Mouse (Mus musculus) layer of hippocampus, postnatal 25 days (tissue): Measurements from ENCODE around the gene Tifa. TPM values are rescaled to one million over a fixed set of nuclear protein-coding genes. Genes with fewer than 3 reads are reported as not detected.

ENCODE experiments used
- DNase-seq, 2 experiments: peaks; one replicate each; pipeline ENCODE4 v3.0.0; 2022; ENCODE audit warnings: mixed read lengths in 2 of 2, low spot score in 1 of 2; ENCODE audit errors: extremely low spot score in 1 of 2
- total RNA-seq, 2 experiments: library from RNA; stranded (reverse); gene quantifications; 2 replicates each; pipeline ENCODE4 v1.2.3; 2021

The Tifa gene
- total RNA-seq, 2 experiments from 2014 or later, result 6.3 to 6.5 TPM

GRCm38 (mm10) chr3:127853431-127854206 lies 64.0 kb downstream of the Tifa start:
- peak; percentile 27 to 60 for DNase-seq

DNA sequence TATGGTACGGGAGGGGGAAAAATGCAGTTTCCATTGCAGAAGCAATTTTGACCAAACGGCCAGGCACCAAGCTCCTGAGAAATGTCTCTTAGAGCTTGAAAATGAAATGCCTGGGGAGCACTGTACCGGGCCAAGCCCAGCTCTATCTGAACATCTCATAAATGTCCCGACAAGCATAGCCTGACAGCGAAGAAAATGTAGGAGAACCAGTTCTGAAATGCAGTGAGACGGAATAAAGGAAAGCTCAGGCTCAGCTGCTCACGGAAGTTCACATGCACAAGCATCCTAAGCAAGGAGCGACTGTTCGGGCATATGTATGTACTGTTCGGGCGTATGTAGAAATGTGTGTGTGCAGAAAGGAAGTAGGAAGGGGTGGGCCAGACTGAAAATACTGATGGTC lies 71.7 kb downstream of the Tifa start:
- DNase-seq, result no peak

GRCm38 (mm10) chr3:127862479-127862878 lies 72.9 kb downstream of the Tifa start:
- no peak for DNase-seq

- DNase-seq, result no peak
Measured at GRCm38 (mm10) chr3:127863571-127863970, 74.0 kb downstream of the Tifa start.

DNA sequence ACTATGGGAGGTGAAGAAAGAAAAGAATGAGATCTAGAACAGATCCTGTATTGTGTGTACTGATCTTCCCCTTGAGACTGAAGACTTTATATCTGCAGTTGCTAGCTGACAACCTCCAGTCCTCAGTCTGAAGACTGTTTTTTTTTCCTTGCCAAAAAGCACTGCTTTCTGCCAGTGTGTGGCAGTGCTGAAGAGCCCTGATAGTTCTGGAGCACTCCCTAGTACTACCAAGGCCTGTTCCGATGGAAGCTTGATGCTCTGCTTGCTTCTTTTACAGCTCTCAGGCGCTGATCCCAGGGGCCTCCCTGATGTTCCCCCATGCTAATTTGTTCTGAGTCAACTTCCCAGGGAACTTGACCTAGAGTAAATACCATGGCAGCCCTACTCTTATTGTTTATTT lies 74.6 kb downstream of the Tifa start:
- no peak for DNase-seq

DNA sequence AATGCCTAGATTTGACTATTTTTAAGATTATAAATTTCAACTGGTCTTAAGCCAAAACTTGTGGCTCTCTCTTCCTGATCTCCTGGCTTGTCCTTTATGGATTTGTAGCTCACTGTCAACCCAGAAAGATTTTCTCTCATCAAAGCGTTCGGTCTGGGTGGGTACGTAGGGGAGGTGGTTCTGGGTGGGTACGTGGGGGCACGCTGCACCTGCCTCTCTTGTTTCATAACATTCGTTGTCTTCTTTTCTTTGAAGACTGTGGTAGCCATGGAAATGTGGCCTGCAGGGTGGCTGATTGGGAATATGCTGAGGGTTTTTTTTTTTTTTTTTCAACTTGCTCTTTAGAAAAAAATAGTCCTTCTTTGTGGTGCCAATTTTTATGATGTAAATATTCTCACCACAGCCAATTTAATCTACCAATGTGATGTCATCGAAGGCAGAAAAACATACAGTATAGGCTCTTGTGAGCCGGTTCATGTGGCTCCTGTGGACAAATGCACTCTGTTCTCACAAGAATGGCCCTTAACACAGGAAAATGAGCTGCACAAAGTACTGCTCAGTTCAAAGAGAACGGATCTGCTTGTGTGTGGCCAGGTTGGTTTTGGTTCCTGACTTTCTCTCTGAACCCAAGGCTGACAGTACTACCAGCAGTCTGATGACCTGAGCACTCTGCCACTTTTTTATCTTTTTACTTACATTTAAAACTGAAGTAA lies 78.6 kb downstream of the Tifa start:
- no peak for DNase-seq

GRCm38 (mm10) chr3:127868880-127869279 lies 79.3 kb downstream of the Tifa start:
- no peak for DNase-seq

DNA sequence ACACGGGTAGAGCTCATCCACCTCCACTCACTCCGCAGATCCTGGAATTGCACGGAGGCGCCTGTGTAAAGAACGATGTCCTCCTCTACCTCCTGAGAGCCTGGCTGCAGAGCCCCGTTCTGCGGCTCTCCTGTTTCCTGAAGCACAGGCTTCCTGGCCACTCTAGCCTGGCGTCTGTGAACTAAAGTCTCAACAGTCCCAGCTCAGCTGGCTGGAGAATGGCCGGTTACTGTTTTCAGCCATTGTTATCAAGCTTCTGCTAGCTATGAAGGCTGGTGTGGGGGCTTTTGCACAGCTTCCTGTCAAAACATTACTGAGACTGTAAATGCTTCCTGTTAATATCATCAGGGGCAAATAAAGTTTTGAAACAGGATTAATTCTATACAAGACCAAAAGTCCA lies 82.0 kb downstream of the Tifa start:
- no peak for DNase-seq

- no peak for DNase-seq
Measured at GRCm38 (mm10) chr3:127874254-127874883, 84.8 kb downstream of the Tifa start.

DNA sequence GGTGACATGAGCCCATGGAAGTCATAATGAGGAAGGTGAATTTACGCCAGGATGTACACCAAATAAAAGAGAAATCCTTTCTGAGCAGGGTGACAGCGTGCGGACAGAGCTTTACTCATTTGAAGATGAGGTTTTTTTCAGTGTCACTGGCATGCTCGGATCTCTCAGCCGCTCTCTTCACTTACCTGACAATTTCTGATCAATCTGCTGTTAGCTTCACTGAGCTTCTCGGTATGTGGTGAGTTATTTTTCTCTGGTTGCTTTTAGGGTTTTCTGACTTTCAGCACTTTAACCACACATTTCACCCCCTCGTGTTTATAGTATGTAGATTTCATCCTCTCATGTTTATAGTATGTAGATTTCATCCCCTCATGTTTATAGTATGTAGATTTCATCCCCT lies 85.5 kb downstream of the Tifa start:
- no peak for DNase-seq

GRCm38 (mm10) chr3:127875509-127875908 lies 85.9 kb downstream of the Tifa start:
- DNase-seq, result no peak

GRCm38 (mm10) chr3:127879968-127880367 lies 90.4 kb downstream of the Tifa start:
- DNase-seq, result no peak

DNA sequence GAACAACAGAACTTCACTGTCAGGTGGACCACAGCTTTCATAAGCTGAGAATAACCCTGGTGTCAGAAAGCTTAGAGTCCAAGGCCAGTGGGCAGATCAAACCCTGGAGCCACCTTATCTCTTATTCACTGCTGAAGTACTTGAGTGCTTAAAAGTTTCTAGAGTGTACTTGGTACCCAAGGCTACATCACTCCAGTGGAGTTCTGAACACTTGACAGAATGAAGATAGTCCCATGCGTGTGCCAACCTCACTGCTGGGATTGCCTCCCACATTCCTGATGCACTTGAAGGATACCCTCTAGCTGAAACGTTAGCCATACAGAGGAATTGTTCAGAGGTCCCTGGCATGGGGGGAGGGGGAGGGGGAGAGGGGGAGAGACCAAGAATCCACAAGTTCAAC lies 92.1 kb downstream of the Tifa start:
- DNase-seq, result no peak

Other genes starting within 250 kb of the Tifa start
- gene Larp7, start 236.5 kb upstream of the Tifa start, total RNA-seq, result 10 to 100 TPM; 16.0 to 17.4 TPM
- 1 to 10 TPM; 2.3 to 2.5 TPM for gene Zgrf1, start 236.3 kb upstream of the Tifa start, total RNA-seq
- 1 to 10 TPM; 1.7 TPM for gene Neurog2, start 156.7 kb upstream of the Tifa start, total RNA-seq
- 1 to 10 TPM; 6.7 to 9.6 TPM for gene Alpk1, start 9.3 kb upstream of the Tifa start, total RNA-seq
- gene Ap1ar, start 47.7 kb downstream of the Tifa start, total RNA-seq, result 10 to 100 TPM; 74.9 to 77.4 TPM
- 1 to 10 TPM; 3.1 TPM for gene Fam241a, start 106.5 kb downstream of the Tifa start, total RNA-seq